Comparison of ENCODE assay signal across 22 mouse cellular contexts in genomic region chr12:25037222-25037621, GRCm38 (mm10).
"Had no signal": no experiment of that assay in that cellular context is flagged by ENCODE, and none has a peak within 500 bp of the region (broad histone marks: within the 10 kb centered on the region; RNA-seq: fewer than 3 reads in every experiment).

No protein-coding gene starts in this region.

- H3K4me2 ChIP-seq: limb, embryonic 12.5 days; limb, embryonic 15.5 days; liver, embryonic 11.5 days; midbrain, embryonic 12.5 days; midbrain, embryonic 15.5 days; neural tube, embryonic 12.5 days; neural tube, embryonic 15.5 days had no signal

- ATAC-seq: inflammation-experienced regulatory T-cells, adult 6 months; intestine, embryonic 16.5 days; liver, postnatal 0 days; midbrain, embryonic 15.5 days had no signal

- H3K4me3 ChIP-seq: limb, embryonic 12.5 days; limb, embryonic 15.5 days; midbrain, embryonic 12.5 days; midbrain, embryonic 15.5 days; neural tube, embryonic 12.5 days; neural tube, embryonic 15.5 days had no signal

- H3K27ac ChIP-seq: limb, embryonic 12.5 days; limb, embryonic 15.5 days; liver, embryonic 14.5 days; macrophage; midbrain, embryonic 12.5 days; midbrain, embryonic 15.5 days; neural tube, embryonic 12.5 days; neural tube, embryonic 15.5 days; stomach, postnatal 0 days had no signal

- H3K9me3 ChIP-seq: limb, embryonic 12.5 days; limb, embryonic 15.5 days; midbrain, embryonic 12.5 days; midbrain, embryonic 15.5 days; neural tube, embryonic 12.5 days; neural tube, embryonic 15.5 days had no signal

- H3K27me3 ChIP-seq: limb, embryonic 12.5 days; limb, embryonic 15.5 days; midbrain, embryonic 12.5 days; midbrain, embryonic 15.5 days; neural tube, embryonic 12.5 days; neural tube, embryonic 15.5 days had no signal

- DNase-seq: kidney, adult 9 months; left cerebral cortex, postnatal 4 days; liver, postnatal 0 days; lung, postnatal 10 days; right cerebral cortex, adult 18-20 months; right cerebral cortex, postnatal 14 days; right cerebral cortex, postnatal 4 days; thymus, adult 2 months; thymus, postnatal 14 days; thymus, postnatal 4 days had no signal

- H3K9ac ChIP-seq: limb, embryonic 12.5 days; limb, embryonic 15.5 days; liver, embryonic 14.5 days; liver, postnatal 0 days; midbrain, embryonic 12.5 days; midbrain, embryonic 15.5 days; neural tube, embryonic 12.5 days; neural tube, embryonic 15.5 days had no signal
